ENCODE assay signal across 8 mouse cellular contexts in genomic region chr13:113615546-113615941, GRCm38 (mm10). TPM values are rescaled to one million over a fixed set of nuclear protein-coding genes. Genes with fewer than 3 reads are reported as not detected.
DNase-seq lines count a peak whose midpoint lies in the region; ATAC-seq lines count a peak whose summit lies in the region.

No protein-coding gene starts in this region.

- peak overlapping the region; percentile 95 for H3K4me2 ChIP-seq in embryonic facial prominence, embryonic 12.5 days (replicated peaks)
- peak overlapping the region; percentile 89 for H3K4me2 ChIP-seq in liver, embryonic 15.5 days

- ATAC-seq in embryonic facial prominence, embryonic 12.5 days (ENCODE audit: insufficient number of reproducible peaks, insufficient read depth, low FRiP score, low TSS enrichment), result no peak
- no peak for ATAC-seq in liver, embryonic 15.5 days (ENCODE audit: insufficient read depth)

- peaks cover 50% of the 10 kb centered on the region for H3K4me1 ChIP-seq in embryonic facial prominence, embryonic 12.5 days
- H3K4me1 ChIP-seq in liver, embryonic 15.5 days (replicated peaks), result peaks cover 78% of the 10 kb centered on the region

- H3K4me3 ChIP-seq in embryonic facial prominence, embryonic 12.5 days, result peak overlapping the region; percentile 94
- H3K4me3 ChIP-seq in liver, embryonic 15.5 days (replicated peaks), result peak overlapping the region; percentile 71

- WGBS in embryonic facial prominence, embryonic 12.5 days, result 2% methylated on average over 10 of the region's 10 CpGs
- WGBS in liver, embryonic 15.5 days (ENCODE audit: insufficient replicate concordance), result 4% methylated on average over 10 of the region's 10 CpGs

- peak overlapping the region; percentile 38; the same call in 1 of the 2 replicates for H3K27ac ChIP-seq in embryonic facial prominence, embryonic 12.5 days
- peak overlapping the region; percentile 69 for H3K27ac ChIP-seq in liver, embryonic 15.5 days (replicated peaks)

- no peaks in the 10 kb centered on the region for H3K27me3 ChIP-seq in embryonic facial prominence, embryonic 12.5 days
- H3K27me3 ChIP-seq in liver, embryonic 15.5 days, result peaks cover 18% of the 10 kb centered on the region; the same call in 1 of the 2 replicates

- peak overlapping the region; percentile 94 for H3K9ac ChIP-seq in embryonic facial prominence, embryonic 12.5 days
- peak overlapping the region; percentile 74; the same call in 1 of the 2 replicates for H3K9ac ChIP-seq in liver, embryonic 15.5 days

- DNase-seq in adrenal gland, adult 18-20 months (ENCODE audit: low spot score in 2 of 2), result peak; percentile 21 to 28
- no peak for DNase-seq in adrenal gland, postnatal 4 days (ENCODE audit: low spot score in 2 of 2)
- DNase-seq in 3134 (ENCODE audit: extremely low read depth, insufficient read length, low spot score), result peak; percentile 48
- DNase-seq in heart, postnatal 4 days, result peak; percentile 43
- DNase-seq in retina, embryonic 14.5 days (ENCODE audit: low spot score), result peak; percentile 63
- DNase-seq in spleen, postnatal 14 days (ENCODE audit: low spot score in 2 of 2), result no peak

- H3K9me3 ChIP-seq in embryonic facial prominence, embryonic 12.5 days, result no peaks in the 10 kb centered on the region
- no peaks in the 10 kb centered on the region for H3K9me3 ChIP-seq in liver, embryonic 15.5 days (replicated peaks)

- 0 out of 2 replicates have a peak, but pooled peaks cover 6% of the 10 kb centered on the region for H3K36me3 ChIP-seq in embryonic facial prominence, embryonic 12.5 days
- H3K36me3 ChIP-seq in liver, embryonic 15.5 days (replicated peaks), result no peaks in the 10 kb centered on the region

RNA-seq across cellular contexts. Expression of gene Snx18, which starts 2.8 kb away (rescaled TPM):
- 10 to 100 TPM; 22.3 to 24.9 TPM for total RNA-seq in adrenal gland, adult 18-20 months (2021)
- total RNA-seq in adrenal gland, postnatal 4 days (2021), result 10 to 100 TPM; 34.6 to 34.8 TPM
- polyA plus RNA-seq in embryonic facial prominence, embryonic 12.5 days (2016; fragmentation: Nextera tagmentation; extraction: Ambion mirVana), result 42.2 and 44.6 TPM in 2 replicates
- 10 to 100 TPM; 32.6 to 34.4 TPM for total RNA-seq in heart, postnatal 4 days (2021)
- polyA plus RNA-seq in liver, embryonic 15.5 days (2015; fragmentation: Nextera tagmentation; extraction: Ambion mirVana), result 5.7 and 6.5 TPM in 2 replicates

RNA-seq across cellular contexts. Expression of gene Hspb3, which starts 47.9 kb away (rescaled TPM):
- total RNA-seq in adrenal gland, adult 18-20 months (2021), result not detected
- 1 to 10 TPM in 1 of 2 experiments, under 1 TPM in 1; 0.92 to 1.8 TPM for total RNA-seq in adrenal gland, postnatal 4 days (2021)
- polyA plus RNA-seq in embryonic facial prominence, embryonic 12.5 days (2016; fragmentation: Nextera tagmentation; extraction: Ambion mirVana), result 2.3 TPM in 2 replicates
- total RNA-seq in heart, postnatal 4 days (2021), result 10 to 100 TPM; 27.4 to 28.9 TPM
- polyA plus RNA-seq in liver, embryonic 15.5 days (2015; fragmentation: Nextera tagmentation; extraction: Ambion mirVana), result 0.76 and 1.2 TPM in 2 replicates

Comparison
In these comparisons a context has a peak if more than half of its experiments do, and no peak if none do; other contexts are left out.
1. DNase-seq: peak in adrenal gland, adult 18-20 months (2 of 2), 3134 (single experiment), heart, postnatal 4 days (single experiment) and retina, embryonic 14.5 days (single experiment); none in adrenal gland, postnatal 4 days (0 of 2) and spleen, postnatal 14 days (0 of 2).
2. RNA of gene Hspb3, which starts 47.9 kb away (total RNA-seq): 27.4 to 28.9 TPM in heart, postnatal 4 days; 0.92 to 1.8 TPM in adrenal gland, postnatal 4 days and not detected in adrenal gland, adult 18-20 months; every median in the first group is over 10 times any median in the second.